Mouse (Mus musculus) kidney, adult 2 months (tissue): ENCODE measurements at regions not wholly inside any gene's neighbourhood (a gene's known extent, or its start where the extent isn't known, plus 50 kb on each side); places are given as distances from the start of the nearest gene placed in this dataset.

Source experiments
- CTCF ChIP-seq: fragments of 200-500 bp; conservative IDR thresholded peaks from 2 replicates; pipeline ENCODE4 v1.5.1; 2011; ENCODE audit warnings: low read depth, mild to moderate bottlenecking, control low read depth, low read length, moderate library complexity, mixed read lengths; ENCODE audit not compliant: insufficient read depth, insufficient read length
- POLR2A ChIP-seq: fragments of 200-500 bp; IDR thresholded peaks from one replicate; pipeline ENCODE4 v1.6.1; 2011; ENCODE audit warnings: low read depth, low read length, control low read depth

GRCm38 (mm10) chr15:91971411-91971810 is 79.6 kb upstream of the Cntn1 start:
- TF ChIP-seq POLR2A: no peak
- TF ChIP-seq CTCF: no peak
